Mouse (Mus musculus) lung, postnatal 14 days (tissue): ENCODE results near the gene Anxa2.
A peak's percentile ranks its signal among the peaks of the same experiment; 100 is the strongest.

ENCODE experiments used
- DNase-seq: peaks from one replicate; pipeline ENCODE4 v3.0.0; 2021

Gene Anxa2

DNA sequence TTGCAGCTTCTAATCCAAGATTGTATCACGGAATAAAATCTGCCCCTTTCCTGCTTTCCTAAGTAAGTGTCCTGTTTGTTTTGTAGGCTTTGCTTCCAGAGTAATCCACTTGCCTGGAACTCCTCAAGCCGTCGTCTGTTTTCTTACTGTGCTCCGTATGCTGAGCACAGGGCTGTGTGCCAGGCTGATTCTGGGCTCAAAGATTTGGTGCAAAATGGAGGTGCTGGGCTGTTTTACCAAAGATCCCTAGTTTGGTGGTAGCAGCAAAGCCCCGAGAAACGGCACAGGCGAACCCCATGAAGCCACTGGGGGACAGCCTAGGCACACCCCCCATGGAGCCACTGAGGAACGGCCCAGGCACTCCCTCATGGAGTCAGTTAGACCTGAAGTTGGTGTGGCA, 60.8 kb downstream of the Anxa2 start:
- DNase-seq, result no peak

DNA sequence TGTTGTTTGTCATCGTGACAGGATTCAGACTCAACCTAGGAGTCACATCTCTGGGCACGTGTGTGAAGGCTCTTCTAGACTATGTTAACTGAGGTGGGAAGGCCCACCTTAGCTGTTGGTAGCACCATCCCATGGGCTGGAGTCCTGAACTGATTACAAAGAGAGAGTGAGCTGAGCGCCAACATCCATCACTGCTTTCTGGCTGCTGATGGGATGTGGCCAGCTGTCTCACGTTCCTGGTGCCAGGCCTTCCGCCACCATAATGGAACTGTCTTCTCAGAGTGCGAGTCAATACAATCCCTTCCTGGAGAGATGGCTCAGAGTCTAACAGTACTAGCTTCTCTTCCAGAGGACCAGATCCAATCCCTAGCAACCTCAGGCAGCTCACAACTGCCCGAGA, 62.0 kb downstream of the Anxa2 start:
- no peak for DNase-seq

DNA sequence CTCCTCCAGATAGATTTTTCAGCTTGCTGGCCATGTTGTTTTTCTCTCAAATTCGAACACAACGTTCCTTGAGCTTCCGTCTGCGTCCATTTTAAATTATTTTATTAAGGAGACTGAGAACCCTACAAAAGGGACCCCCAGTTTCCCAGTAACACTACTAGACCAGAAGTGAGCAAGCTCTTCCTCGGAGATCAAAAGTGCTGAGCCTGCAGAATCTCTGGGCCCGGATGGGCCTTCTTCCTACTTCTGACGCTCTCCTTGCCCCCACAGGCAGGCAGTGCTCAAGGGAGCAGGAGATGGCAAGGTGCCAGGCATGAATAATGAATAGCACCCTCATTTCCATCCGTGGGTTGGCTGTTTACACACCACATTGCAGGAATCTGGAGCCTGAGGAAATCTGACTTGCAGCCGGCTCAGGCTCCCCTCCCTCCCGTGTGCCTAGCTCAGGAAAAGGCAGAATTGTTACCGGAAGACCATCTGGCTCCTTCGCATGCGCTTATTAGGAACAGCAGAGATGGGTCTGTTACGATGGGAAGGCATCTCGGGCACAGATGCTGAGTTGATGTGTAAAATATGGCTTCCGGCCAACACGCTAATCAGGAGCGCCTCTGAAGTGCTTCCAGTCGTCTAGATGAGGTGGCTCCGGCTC, 64.1 kb downstream of the Anxa2 start:
- peak; percentile 23 for DNase-seq
